Comparison of ENCODE assay signal across 8 mouse cellular contexts in the genomic region with DNA sequence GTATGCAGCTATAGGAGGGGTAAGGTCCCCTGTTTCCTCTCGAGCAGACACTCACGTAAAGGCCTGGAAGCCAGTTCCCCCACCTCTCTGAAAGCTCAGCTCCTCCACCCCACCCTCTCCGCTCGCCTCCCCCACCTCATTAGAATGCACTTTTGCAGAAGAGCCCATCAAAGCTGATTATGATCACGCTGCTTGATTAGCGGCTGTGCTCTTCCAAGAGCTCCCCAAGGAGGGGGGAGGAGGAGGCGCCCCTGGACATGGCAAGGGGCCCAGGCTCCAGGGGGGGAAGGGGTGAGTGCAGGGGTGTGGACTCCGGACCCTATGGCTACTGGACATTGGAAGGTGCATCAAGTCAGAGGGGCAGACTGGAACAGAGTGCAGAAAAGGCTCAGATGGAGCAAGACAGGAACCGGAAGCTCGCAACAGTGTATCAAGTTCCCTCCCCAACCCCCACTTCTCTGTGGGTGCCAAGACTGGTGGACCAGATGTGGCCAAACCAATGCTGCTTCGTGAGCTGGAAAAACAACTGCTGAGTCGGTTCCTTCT.
DNase-seq lines count a peak whose midpoint lies in the region; ATAC-seq and TF ChIP-seq lines count a peak whose summit lies in the region.

No protein-coding gene starts in this region.

- 34% methylated on average over 12 of the region's 12 CpGs for WGBS in intestine, embryonic 15.5 days
- 20% methylated on average over 12 of the region's 12 CpGs for WGBS in limb, embryonic 15.5 days
- 12% methylated on average over 12 of the region's 12 CpGs for WGBS in neural tube, embryonic 15.5 days

- no peak for TF ChIP-seq POLR2A in brain, embryonic 14.5 days (IDR thresholded peaks at IDR 0.05; ENCODE audit: borderline replicate concordance, extremely low read depth, insufficient read depth, insufficient read length, poor library complexity, severe bottlenecking)

- ATAC-seq in intestine, embryonic 15.5 days = peak; percentile 62
- peak; percentile 68; the same call in 1 of the 2 replicates for ATAC-seq in limb, embryonic 15.5 days (ENCODE audit: insufficient number of reproducible peaks, low FRiP score, low TSS enrichment, low read depth)
- peak; percentile 45 for ATAC-seq in neural tube, embryonic 15.5 days (ENCODE audit: low FRiP score)
- ATAC-seq in CD4-positive, CD25-positive, alpha-beta regulatory T cell, adult 4 months = no peak

- H3K9me3 ChIP-seq in intestine, embryonic 15.5 days = no peaks in the 10 kb centered on the region
- H3K9me3 ChIP-seq in limb, embryonic 15.5 days = no peaks in the 10 kb centered on the region
- H3K9me3 ChIP-seq in neural tube, embryonic 15.5 days (replicated peaks) = no peaks in the 10 kb centered on the region

- H3K4me1 ChIP-seq in intestine, embryonic 15.5 days (replicated peaks) = peaks cover 17% of the 10 kb centered on the region
- H3K4me1 ChIP-seq in limb, embryonic 15.5 days = peaks cover 17% of the 10 kb centered on the region
- H3K4me1 ChIP-seq in neural tube, embryonic 15.5 days = peaks cover 62% of the 10 kb centered on the region

- no peak overlapping the region for H3K9ac ChIP-seq in intestine, embryonic 15.5 days
- H3K9ac ChIP-seq in limb, embryonic 15.5 days = no peak overlapping the region
- no peak overlapping the region for H3K9ac ChIP-seq in neural tube, embryonic 15.5 days (replicated peaks)

- TF ChIP-seq CTCF in brain, embryonic 14.5 days (IDR thresholded peaks at IDR 0.05; ENCODE audit: borderline replicate concordance, extremely low read depth, insufficient read depth, insufficient read length) = no peak

- H3K27ac ChIP-seq in intestine, embryonic 15.5 days = no peak overlapping the region
- H3K27ac ChIP-seq in limb, embryonic 15.5 days = peak overlapping the region; percentile 88
- H3K27ac ChIP-seq in neural tube, embryonic 15.5 days (replicated peaks) = peak overlapping the region; percentile 83

- H3K36me3 ChIP-seq in intestine, embryonic 15.5 days = no peaks in the 10 kb centered on the region
- H3K36me3 ChIP-seq in limb, embryonic 15.5 days = no peaks in the 10 kb centered on the region
- H3K36me3 ChIP-seq in neural tube, embryonic 15.5 days = no peaks in the 10 kb centered on the region

- H3K4me3 ChIP-seq in intestine, embryonic 15.5 days (replicated peaks) = no peak overlapping the region
- H3K4me3 ChIP-seq in limb, embryonic 15.5 days = no peak overlapping the region
- no peak overlapping the region for H3K4me3 ChIP-seq in neural tube, embryonic 15.5 days (replicated peaks)

- peak; percentile 59 for DNase-seq in adrenal gland, postnatal 14 days
- DNase-seq in adrenal gland, postnatal 25 days = no peak
- peak; percentile 94 for DNase-seq in brain, embryonic 14.5 days (ENCODE audit: low read depth)
- DNase-seq in gastrocnemius, postnatal 25 days = peak; percentile 50

- H3K27me3 ChIP-seq in intestine, embryonic 15.5 days (replicated peaks) = no peaks in the 10 kb centered on the region
- no peaks in the 10 kb centered on the region for H3K27me3 ChIP-seq in limb, embryonic 15.5 days
- H3K27me3 ChIP-seq in neural tube, embryonic 15.5 days (replicated peaks) = no peaks in the 10 kb centered on the region

- H3K4me2 ChIP-seq in intestine, embryonic 15.5 days (replicated peaks) = peak overlapping the region; percentile 28
- H3K4me2 ChIP-seq in limb, embryonic 15.5 days = peak overlapping the region; percentile 36
- peak overlapping the region; percentile 9; the same call in 1 of the 2 replicates for H3K4me2 ChIP-seq in neural tube, embryonic 15.5 days
